Mouse (Mus musculus) lung, adult 2 months (tissue): Measurements from ENCODE around the gene Pmepa1. TPM values are rescaled to one million over a fixed set of nuclear protein-coding genes. Genes with fewer than 3 reads are reported as not detected.

ENCODE experiments used
- DNase-seq: peaks from one replicate; pipeline ENCODE4 v3.0.0; 2022
- H3K4me1 ChIP-seq: fragments of 200-500 bp; 2 replicates; pipeline ENCODE4 v1.6.1; 2011; ENCODE audit warnings: low read length; ENCODE audit not compliant: control insufficient read depth, insufficient read depth
- H3K4me3 ChIP-seq: fragments of 200-500 bp; replicated peaks from 2 replicates; pipeline ENCODE3; 2011; ENCODE audit warnings: low read depth, mild to moderate bottlenecking, control low read depth, low read length; ENCODE audit errors: extremely low read depth
- CTCF ChIP-seq: fragments of 200-500 bp; IDR thresholded peaks from 2 replicates; pipeline ENCODE4 v1.5.1; 2011; ENCODE audit warnings: mild to moderate bottlenecking, low read length, control low read depth; ENCODE audit not compliant: insufficient read depth
- POLR2A ChIP-seq: fragments of 200-500 bp; IDR thresholded peaks from 2 replicates; pipeline ENCODE4 v1.6.1; 2011; ENCODE audit warnings: low read depth, mild to moderate bottlenecking, control low read depth, low read length, borderline replicate concordance; ENCODE audit errors: extremely low read depth
- WGBS: fragments of 180-500 bp; shearing (Covaris S2); methylation state at CpG from one replicate; pipeline ENCODE4 v1.1.7; 2018; 5-methylcytosine and 5-hydroxymethylcytosine counted together
- polyA plus RNA-seq: library from polyadenylated mRNA; depleted of rRNA; stranded (reverse); fragments of >200 nt; gene quantifications from 2 replicates; pipeline ENCODE4 v1.2.3, GENCODE M21; 2012; rRNA removed

Pmepa1 gene
- polyA plus RNA-seq, 1 experiment, result 96.2 TPM

DNA sequence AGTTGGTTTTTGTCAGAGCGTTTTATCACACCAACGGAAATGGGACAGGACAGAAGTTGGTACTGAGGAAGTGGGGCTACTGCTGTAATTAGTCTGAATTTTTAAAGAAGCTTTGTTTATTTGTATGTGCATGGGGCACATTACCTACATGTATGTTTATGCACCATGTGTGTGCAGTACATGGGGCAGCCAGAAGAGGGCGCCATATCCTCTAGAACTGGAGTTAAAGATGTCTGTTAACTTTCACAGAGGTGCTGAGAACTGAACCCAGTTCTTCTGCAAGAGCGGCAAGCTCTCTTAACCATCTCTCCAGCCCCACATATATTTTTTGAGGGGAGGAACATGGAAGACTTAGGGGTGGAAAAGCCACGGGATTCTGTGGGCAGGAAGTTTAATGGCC is 100.6 kb downstream of the Pmepa1 start:
- no peak for DNase-seq
- Histone ChIP-seq H3K4me3 (no peak overlapping the region), H3K4me1 (no peaks in the 10 kb centered on the region)
- WGBS, result 85% methylated on average over 5 of the region's 5 CpGs
- no peak for TF ChIP-seq CTCF
- no peak for TF ChIP-seq POLR2A

DNA sequence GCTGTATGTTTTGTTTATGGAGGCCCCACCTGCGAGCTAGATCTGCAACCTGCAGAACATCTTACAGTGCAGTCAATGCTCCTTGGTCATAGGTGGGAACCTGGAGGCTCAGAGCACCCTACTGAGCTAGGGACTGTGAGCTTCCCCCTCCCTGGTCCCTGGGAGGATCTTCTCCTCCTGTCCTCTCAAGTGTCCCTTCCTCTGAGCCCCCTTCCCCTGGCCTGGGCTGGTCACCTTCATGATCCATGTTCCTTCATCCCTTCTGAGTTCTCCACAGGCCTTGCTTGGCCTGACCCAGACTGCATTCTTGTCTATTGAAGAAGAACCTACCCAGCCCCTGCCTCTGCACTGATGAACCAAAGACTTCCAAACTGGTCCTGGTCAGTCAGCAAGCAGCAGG is 101.8 kb downstream of the Pmepa1 start:
- 39% methylated on average over 1 of the region's 1 CpGs for WGBS
- Histone ChIP-seq H3K4me1 (no peaks in the 10 kb centered on the region), H3K4me3 (no peak overlapping the region)
- TF ChIP-seq POLR2A, result no peak
- TF ChIP-seq CTCF, result no peak
- DNase-seq, result no peak

Other genes starting within 250 kb of the Pmepa1 start
- not detected in 2 replicates for gene Ctcfl, start 157.0 kb downstream of the Pmepa1 start, polyA plus RNA-seq
- 7.9 and 14.0 TPM in 2 replicates for gene Pck1, start 123.5 kb downstream of the Pmepa1 start, polyA plus RNA-seq
- 4.8 and 5.7 TPM in 2 replicates for gene Zbp1, start 57.6 kb downstream of the Pmepa1 start, polyA plus RNA-seq
- not detected in 2 replicates for gene 1700021F07Rik, start 246.1 kb upstream of the Pmepa1 start, polyA plus RNA-seq